Mouse (Mus musculus) megakaryocyte, adult 5-6 weeks (primary cell): ENCODE measurements at regions not wholly inside any gene's neighbourhood (a gene's known extent, or its start where the extent isn't known, plus 50 kb on each side); places are given as distances from the start of the nearest gene placed in this dataset.
"Not testable (repeated sequence)": the region's sequence is repeated elsewhere in the genome, so short reads cannot be mapped to it uniquely, and the experiment has no call there.

ENCODE experiments used
- ATAC-seq: 2 replicates; pipeline ENCODE4 v1.8.0; 2016; ENCODE audit warnings: mild to moderate bottlenecking, inconsistent platforms; ENCODE audit not compliant: poor library complexity, severe bottlenecking

DNA sequence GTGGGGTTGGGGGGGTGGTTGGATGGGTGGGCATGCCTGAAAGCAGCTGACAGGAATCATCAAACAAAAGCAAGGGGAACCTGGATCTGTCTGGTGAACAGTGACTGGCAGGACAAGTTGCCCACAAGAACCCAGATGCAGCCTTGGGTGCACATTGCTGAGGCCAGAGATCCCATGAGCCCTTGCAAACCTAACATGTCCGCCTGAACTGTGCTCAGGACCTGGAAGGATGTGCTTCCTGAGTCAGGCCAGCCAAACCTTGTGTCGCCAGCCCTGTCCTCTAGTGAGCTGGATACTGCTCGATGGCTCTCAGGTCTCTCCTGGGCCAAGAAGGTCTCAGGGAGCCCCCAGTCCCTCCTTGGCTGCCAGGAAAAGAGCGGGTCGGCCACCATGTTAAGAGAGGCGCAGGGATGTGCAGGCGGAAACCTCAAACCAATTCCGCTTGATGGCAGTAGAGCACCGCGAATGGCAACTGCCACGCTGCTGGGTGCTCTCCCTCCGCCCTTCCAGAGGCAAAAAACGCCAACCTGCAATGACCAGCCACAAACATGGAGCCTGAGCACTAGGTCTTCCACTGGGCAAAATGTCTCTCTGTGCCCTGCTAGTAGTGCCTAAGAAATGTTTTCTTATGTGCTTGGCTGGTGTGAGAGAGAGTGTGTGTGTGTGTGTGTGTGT, 140.2 kb downstream of the Pls3 start:
- ATAC-seq = not testable (repeated sequence)

DNA sequence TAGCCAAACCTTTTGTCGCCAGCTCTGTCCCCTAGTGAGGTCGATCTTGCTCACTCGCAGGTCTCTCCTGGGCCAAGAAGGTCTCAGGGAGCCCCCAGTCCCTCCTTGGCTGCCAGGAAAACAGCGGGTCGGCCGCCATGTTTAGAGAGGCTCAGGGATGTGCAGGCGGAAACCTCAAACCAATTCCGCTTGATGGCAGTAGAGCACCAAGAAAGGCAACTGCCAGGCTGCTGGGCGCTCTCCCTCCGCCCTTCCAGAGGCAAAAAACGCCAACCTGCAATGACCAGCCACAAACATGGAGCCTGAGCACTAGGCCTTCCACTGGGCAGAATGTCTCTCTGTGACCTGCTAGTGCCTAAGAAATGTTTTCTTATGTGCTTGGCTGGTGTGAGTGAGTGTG, 141.3 kb downstream of the Pls3 start:
- not testable (repeated sequence) for ATAC-seq

DNA sequence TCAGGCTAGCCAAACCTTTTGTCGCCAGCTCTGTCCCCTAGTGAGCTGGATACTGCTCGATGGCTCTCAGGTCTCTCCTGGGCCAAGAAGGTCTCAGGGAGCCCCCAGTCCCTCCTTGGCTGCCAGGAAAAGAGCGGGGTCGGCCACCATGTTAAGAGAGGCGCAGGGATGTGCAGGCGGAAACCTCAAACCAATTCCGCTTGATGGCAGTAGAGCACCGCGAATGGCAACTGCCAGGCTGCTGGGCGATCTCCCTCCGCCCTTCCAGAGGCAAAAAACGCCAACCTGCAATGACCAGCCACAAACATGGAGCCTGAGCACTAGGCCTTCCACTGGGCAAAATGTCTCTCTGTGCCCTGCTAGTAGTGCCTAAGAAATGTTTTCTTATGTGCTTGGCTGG, 145.2 kb downstream of the Pls3 start:
- not testable (repeated sequence) for ATAC-seq

DNA sequence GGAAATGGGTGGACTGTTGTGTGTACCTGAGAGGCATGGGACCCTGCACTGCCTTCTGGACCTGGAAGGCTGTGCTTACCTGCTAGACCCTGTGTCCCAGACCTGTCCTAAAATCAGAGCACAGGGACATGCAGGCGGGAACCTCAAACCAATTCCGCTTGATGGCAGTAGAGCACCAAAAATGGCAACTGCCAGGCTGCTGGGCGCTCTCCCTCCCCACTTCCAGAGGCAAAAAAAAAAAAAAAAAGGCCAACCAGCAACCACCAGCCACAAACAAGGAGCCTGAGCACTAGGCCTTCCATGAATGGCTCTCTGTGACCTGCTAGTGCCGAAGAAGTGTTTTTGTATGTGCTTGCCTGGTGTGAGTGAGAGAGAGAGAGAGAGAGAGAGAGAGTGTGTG, 146.5 kb downstream of the Pls3 start:
- ATAC-seq = no peak

DNA sequence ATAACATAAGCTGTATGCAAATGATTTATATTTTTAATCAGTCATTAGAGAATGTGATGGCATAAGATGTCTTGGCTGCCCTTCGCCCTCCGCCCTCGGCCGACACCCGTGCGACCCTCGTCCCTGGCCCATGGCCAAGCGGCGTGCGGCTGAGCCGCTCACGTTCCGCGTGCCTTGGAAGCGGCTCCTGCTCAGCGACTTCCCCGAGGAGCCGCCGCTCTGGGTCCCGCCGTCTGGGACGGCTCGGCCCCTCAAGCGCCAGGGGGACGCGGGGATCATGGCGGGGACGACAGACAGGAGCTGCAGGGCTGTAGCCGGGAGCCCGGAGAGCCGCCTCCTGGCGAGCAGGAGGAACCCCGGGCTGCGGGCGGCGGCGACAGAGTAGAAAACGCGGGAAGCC, 145.5 kb upstream of the Rab39b start:
- not testable (repeated sequence) for ATAC-seq

DNA sequence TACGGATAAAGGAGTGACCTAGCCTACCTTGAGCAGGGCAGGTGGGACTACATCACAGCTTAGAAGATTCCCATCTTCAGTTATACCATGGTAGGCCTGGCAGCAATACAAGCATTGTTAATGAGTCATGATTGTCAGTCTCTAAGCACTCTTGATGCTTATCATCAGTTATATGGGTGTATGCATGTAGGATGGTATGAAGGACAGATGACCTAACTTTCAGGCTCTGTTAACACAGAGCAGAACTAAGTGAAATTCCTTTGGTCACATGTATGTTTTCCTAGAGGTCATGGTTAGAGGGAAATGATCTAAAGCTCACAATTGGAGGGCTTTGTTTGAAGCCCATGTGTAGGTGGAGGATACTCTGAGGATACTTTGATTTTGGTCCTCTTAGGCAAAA, 121.9 kb upstream of the Rab39b start:
- ATAC-seq = no peak

DNA sequence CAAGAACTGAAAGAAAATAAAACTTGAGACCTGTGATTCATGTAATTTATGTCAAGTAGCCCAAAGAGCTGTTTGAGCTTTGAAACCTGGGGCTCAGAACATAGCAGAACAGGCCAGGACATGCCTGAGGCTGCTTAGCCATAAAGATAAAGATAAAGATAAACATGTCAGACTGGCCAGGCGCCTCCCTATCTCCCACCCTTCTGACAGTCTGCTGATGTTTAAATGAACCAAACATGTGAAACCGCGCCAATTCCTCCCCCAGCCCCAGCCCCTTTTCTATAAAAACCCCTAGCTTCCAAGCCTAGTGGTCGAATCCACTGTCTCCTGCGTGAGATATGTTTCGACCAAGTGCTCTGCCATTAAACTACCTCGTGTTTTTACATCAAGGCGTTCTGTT, 97.2 kb upstream of the Rab39b start:
- not testable (repeated sequence) for ATAC-seq

DNA sequence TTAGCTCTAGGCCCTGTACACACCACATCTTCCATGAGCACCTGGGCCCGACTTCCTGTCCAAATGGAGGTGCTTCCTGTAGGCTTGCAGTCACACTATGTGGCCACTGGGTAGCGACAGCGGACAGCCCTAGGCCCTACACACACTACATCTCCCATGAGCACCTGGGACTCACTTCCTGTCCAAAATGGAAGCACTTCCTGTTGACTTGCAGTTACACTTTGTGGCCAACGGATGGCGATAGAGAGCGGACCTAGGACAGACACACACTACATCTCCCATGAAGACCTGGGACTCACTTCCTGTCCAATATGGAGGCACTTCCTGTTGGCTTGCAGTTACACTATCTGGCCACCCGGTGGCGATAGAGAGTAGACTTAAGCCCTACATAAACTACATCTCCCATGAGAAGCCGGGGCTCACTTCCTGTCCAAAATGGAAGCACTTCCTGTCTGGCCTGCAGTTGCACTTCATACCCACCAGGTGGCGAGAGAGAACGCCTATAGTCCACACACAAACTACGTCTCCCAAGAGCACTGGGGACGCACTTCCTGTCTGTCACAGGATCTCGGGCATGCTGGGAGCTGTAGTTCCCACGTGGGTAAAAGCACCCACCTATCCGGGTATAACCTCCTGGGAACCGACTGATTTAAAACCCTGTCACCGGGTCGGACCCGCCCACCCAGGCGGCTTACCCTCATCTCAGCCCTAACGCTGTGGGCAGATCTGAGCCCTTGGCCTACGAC, 96.1 kb upstream of the Rab39b start:
- ATAC-seq = peak; percentile 93

DNA sequence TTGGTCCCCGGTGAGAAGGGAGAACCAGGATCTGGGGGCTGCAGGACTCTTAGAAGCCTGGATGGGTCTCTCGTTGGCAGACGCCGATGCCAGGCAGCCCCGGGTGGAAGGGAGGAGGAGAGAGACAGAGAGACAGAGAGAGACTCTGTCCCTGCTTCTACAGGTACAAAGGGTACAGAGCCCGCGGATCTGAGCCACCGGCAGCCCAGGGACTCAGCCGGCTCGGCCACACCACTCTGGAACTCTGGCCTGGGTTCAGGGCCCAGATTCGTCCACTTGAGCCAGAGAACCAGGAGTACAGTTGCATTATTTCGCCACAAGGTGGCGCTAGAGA, 95.5 kb upstream of the Rab39b start:
- no peak for ATAC-seq

DNA sequence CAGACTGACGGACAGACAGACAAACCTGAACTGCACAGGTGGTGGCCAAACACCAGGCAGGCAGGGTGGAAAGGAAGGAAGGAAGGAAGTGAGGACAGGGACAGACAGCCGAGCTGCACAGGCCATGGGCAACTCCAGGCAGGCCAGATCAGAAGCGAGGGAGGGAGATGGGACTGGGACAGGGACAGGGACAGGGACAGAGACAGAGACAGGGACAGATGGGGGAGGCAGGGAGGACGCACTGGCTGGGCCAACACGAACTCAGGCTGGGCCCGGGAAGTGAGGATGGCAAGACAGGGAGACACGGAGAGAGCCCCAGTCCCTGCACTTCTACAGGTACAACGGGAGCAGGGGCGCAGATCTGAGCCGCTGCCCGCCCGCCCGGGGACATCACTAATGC, 94.9 kb upstream of the Rab39b start:
- ATAC-seq = no peak

DNA sequence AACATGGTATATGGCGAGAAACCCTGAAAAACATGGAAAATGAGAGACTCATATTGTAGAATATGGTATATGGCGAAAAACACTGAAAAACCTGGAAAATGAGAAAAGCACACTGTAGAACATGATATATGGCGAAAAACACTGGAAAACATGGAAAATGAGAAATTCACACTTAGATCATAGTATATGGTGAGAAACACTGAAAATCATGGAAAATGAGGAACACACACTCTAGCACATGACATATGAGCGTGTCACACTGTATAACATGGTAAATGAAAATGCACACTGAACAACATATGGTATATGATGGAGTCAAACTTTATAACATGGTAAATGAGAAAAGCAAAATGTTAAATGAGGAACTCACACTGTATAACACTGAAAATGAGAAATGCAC, 89.6 kb upstream of the Rab39b start:
- no peak for ATAC-seq

DNA sequence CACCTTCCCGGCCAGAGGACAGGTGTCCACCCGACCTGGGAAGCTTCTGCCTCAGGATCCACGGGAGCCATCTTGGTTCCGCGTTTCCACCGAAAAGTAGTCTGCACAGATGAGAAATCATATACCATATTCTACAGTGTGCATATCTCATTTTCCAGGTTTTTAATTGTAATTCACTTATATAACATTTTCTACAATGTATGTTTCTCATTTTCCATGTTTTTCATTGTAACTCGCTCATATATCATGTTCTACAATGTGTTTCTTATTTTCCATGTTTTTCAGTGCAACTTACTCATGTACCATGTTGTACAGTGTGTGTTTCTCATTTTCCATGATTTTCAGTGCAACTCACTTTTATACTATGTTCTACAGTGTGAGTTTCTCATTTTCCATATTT, 65.4 kb upstream of the Rab39b start:
- no peak for ATAC-seq
